Mouse (Mus musculus) 3134 (cell line): Measurements from ENCODE around the gene Slc45a2.

Experiments used
- DNase-seq: peaks from one replicate; pipeline ENCODE4 v3.0.0-alpha.2; 2011; ENCODE audit warnings: low spot score; ENCODE audit not compliant: insufficient read length; ENCODE audit errors: extremely low read depth

Gene Slc45a2

DNA sequence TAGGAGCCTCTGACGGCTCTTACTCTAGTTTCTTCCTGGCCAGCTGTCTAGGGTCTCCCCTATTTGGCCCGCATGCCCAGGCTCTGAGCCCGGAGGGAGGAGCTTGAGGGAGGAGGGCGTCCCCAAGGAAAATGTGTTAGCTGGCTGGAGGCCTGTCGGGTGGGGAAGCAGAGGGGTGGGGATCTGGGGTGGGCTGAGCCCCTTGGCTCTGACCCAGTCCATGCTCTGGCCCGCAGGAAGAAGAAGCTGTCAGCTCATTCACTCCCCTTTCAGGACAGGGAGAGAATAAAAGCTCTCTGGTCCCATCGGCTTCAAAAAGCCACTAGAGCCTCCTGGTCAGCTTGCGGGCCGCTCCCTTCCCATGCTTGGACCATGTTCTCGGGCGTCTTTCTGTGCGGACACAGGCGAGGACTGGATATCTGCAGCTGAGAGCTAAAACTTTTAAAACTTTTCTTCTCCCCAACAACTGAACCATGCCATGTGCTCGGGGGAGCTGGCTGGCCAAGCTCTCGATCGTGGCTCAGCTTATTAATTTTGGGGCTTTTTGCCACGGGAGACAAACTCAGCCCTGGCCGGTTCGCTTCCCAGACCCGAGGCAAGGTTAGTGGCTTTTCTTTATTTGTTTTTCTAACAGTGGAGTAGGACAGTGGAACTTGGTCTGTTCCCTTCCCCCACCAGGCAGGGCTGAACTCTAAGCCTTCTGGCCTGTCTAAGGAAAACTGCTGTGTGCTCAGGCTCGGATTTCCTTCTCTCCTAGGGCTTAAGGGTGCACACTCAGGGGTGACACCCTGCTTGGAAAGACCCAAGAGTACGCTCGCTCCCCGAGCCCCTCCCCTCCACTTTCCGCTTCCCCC is 64.3 kb downstream of the Slc45a2 start, which contains the start of gene Adamts12:
Gene Adamts12, plus strand, starts transcription at position 233 of the 854 bp plus-strand sequence.
- DNase-seq = peak; percentile 64

- no peak for DNase-seq
Measured at GRCm38 (mm10) chr15:11065528-11066171, 65.1 kb downstream of the Slc45a2 start.

DNA sequence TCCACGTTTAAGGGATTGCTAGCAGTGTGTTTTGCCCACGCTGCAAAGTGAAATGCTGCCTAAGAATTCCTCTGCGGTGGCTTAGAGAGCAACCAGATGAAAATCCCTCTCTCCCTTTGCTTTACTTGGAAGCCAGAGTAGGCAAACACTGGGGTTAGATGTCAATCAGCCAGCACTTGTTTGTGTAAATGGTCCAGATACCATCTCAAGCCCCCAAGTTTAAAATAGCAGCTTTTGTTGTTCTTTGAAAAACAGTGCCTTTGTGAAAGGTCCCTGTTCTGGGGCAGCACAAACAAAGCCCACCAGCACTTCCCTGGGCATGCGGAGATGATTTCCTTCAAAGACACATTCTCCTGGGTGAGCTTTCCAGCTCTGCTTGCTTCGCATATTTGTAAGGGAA is 65.8 kb downstream of the Slc45a2 start:
- no peak for DNase-seq

- no peak for DNase-seq
Measured at GRCm38 (mm10) chr15:11067891-11068290, 67.4 kb downstream of the Slc45a2 start.

DNA sequence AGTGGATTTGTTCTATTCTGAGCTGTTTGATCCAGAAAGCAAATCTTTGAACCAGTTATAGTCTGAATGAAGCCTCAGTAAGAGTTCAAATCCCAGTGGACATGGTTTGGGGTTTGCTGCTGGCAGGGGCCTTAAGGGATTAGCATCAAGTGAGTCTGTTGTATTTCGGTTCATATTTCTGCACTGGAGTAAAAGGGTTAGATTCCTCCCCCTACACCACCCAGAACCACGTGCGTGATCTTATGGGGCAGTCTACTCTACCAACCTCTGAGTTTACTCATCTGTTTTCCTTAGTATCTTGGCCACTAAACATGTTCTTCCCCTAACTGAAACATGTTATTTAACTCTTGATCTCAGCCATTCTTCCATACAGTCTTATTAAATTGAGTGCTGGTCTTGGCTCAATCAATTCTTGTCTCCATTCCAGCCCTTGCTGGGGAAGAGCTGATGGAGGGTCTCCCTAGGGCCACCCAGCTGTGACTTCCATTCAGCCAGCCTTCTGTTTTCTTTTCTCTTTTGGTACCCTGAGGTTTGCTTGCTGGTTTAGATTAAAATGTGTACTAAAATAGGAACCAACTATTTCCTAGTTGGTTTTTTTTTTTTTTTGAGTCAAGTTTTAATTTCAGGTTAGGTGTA is 75.3 kb downstream of the Slc45a2 start:
- DNase-seq = no peak
